Mouse (Mus musculus) adrenal gland, adult 8-10 months (tissue): ENCODE measurements around the gene Hagh. TPM values are rescaled to one million over a fixed set of nuclear protein-coding genes. Genes with fewer than 3 reads are reported as not detected.
A peak's percentile ranks its signal among the peaks of the same experiment; 100 is the strongest.

Source experiments
- DNase-seq: peaks from one replicate; pipeline ENCODE4 v3.0.0; 2022
- total RNA-seq, 4 experiments: library from RNA; stranded (reverse); gene quantifications; 2 replicates each; pipeline ENCODE4 v1.2.4; 2022

Hagh gene
- total RNA-seq, 4 experiments from 2014 or later: 81.9 to 99.1 (median 92.7) TPM

DNA sequence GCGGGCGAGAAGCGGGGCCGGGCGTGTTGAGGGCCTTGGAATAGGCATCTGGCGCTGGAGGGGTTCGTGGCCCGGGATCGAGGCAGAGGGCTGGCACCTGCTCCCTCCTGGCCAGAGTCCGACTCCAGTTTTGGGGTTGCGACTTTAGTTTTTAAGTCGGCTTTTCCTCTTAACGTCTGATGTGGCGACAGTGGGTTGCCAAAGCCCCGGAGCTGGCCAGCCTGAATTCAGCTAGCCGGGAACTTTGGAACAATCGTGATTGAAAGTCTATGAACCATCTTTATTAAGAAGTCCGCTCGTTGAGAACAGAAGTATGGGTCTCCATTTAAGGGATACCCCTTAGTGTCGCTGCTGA, 10.8 kb downstream of the Hagh start:
- no peak for DNase-seq

DNA sequence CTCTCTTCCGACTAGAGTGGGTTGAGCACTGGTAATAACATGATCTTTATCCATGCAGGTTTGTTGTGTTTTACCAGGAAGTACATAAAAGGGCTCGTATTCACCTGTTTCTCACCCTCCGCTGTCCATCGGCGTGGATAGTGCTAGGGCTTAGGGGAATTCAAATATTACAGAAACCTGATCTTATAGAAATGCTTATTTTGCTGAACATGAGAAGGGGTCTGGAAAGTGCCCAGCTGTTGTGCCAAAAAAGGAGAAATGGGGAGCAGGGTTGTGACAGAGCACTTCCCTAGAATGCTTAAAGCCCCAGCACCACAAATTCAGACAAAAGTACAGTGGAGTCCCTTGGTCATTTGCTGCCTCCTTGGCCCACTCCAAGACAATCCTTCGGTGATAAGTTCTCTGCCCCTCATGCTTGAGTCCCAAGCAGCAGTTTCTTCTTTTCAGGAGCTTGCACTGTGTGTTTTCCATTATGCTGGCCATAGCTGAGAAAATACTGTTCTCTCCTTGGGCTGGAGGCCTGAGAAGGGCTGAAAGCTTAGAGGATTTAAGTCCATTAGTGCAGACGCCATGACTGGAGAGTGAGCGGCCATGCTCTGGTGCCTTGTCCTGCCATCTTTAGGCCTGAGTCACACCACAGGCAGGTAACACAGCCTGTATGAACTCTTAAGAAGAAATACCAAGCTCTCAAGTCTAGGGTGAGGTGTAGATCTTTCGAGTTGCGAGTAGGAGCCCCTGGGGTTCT, 11.6 kb downstream of the Hagh start:
- no peak for DNase-seq

DNA sequence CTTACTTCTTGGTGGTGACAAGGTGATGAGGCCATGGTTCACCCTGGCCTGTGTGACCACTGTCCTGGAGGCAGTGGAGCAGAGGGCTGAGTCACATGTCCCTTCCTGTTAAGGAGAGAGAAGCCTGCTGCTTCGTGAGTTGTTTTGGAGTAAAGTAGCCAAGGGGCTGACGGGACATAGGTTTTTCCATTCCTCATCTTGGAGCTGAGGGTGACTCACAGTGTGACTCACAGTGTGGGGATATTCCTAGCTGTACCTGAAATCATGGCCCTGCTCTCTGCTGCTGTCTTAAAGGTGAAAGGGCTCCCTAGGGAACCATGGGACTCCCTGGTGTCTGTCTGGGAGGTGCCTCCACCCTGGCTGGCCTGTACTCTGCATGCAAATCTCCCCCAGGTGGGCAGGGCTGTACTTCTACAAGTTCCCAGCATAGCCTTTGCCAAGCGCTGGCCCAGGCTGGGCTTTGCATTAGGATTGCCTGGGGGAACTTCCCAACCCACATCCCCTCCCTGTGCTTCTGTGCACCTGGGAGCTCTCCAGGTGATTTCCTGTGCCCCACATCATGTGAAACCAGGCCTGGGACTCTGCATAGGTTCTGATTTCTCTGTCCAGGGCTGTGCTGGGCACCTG, 16.0 kb downstream of the Hagh start:
- DNase-seq: no peak

DNA sequence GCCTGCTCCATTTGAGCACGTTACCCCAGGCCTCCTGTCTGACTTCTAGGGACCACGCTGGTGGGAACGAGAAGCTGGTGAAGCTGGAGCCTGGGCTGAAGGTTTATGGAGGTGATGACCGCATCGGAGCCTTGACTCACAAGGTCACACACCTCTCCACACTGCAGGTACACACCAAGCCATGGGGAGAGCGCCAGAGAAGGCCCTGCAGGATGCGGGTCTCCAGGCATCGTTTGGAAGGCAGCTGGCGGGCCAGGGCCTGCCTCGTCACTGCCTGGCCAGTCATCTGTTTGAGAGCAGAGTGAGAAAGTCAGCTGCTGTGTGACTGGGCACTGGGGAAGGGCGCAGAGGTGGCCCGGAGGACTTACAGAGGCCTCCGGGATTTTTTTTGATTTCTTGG, 16.6 kb downstream of the Hagh start:
- DNase-seq: no peak

DNA sequence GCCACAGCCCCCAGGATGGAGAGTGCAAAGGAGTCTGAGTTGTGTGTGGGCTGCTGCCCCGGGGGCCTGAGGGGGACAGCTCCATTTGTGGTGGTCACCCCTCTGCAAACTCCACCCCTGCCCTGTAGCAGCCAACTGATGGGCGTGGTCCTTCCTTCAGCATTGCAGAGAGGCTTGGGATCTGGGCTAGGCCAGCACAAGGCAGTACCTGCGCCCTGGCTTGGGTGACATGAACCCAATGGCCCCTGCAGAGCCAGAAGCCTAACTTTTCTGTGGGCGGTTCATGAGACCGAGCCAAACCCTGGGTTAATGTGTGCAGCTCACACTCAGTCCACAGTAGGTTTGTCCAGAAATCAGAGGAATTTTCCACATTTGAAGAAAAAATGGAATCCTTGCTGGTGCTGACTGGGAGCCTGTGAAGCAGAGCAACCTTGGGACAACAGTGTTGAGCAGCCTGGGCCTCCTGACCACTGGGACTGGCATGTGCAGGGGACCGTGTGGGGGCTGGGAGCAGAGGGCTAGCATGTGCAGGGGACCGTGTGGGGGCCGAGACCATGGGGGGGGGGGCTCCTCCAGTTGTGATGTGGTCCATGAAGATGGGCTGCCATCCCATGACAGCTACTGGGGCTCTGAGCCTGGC, 18.0 kb downstream of the Hagh start:
- DNase-seq: no peak

DNA sequence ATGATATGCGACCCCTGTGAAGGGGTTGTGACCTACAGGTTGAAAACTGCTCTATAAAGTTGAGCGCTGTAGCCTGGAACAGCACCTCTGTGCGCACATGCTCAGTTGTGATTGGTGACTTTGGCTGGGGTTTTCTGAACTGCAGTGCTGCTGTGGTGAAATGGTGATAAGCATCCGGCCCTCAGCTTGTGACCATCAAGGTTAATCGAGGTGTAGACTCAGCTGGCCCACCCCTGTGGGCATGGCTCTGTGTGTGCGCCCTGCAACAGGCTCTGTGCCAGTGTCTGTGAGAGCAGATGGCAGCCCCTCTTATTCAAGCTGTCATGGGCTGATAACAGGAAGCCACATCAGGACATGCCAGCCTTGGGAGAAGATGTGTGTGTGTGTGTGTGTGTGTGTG, 19.0 kb downstream of the Hagh start:
- DNase-seq: no peak

DNA sequence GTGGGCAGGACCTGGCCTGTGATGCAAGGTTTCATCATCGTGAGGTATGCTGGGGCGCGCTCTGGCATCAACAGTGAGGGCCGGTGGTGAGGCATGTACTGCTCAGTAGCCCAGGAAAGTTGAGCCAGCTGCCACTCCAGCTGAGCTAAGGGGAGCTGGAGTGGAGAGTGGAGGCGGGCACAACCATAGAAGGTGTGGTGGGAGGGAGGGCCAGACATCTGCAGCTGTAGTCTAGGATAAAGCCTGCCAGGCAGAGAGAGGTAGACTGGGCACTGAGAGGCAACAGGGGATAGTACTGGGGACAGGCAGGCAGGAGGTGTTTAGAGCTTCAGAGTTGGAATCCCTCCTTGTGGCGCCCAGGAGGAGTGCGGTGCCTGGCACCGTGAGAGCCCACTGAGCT, 20.1 kb downstream of the Hagh start:
- DNase-seq: no peak

DNA sequence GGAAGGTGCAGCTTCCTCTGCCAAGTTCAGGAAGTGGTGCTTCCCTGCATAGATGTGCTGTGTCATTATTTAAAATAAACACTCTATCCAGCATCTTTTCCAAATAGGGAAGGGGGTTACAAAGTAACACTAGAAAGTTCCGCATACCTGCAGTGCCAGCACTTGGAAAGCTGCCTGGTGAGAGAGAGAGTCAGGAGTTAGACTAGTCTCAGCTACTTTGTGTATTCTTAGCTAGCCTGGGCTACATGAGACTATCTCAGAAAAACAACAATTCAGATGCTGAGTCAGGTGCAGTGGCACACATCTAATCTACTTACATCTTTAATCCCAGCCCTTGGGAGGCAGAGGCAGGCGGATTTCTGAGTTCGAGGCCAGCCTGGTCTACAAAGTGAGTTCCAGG, 21.8 kb downstream of the Hagh start:
- DNase-seq: no peak

DNA sequence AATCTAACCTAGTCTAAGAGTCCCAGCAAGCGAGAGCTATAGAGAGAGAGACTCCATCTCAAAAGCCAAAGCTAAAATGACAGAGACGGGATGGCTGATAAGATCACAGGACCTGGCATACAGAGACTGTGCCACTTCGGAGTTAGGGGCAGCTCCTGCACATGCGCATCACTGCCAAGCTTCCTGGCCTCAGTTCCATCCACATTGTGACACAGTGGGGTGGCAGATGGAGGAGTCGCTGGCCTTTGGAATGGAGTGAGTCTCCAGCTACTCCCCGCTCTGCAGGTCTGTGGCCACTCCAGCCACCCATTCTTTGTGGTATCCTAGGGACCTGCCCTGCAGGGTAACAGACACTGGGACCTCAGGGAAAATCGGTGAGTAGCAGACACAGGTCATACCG, 25.8 kb downstream of the Hagh start, which contains the start of gene Igfals:
Igfals (plus strand) TSS at position 222 of the 400 bp plus-strand sequence.
- no peak for DNase-seq

DNA sequence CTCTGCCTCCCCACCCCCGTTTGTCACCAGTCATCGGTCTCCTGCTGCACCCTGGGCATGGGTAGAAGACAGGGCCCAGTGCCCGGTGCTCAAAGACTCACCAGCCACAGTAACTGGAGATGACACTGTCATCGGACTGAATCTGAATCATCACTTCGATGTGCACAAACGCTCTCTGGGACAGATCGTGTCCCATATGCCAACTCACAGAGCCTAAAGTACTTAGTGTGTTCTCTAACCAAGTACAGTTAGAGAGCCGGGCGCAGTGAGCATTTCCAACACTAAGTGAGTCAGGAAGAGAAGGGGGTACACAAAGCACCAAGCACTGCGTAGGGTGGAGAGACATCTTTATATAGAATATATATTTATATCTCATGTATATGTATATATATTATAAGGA, 28.0 kb downstream of the Hagh start:
- no peak for DNase-seq

DNA sequence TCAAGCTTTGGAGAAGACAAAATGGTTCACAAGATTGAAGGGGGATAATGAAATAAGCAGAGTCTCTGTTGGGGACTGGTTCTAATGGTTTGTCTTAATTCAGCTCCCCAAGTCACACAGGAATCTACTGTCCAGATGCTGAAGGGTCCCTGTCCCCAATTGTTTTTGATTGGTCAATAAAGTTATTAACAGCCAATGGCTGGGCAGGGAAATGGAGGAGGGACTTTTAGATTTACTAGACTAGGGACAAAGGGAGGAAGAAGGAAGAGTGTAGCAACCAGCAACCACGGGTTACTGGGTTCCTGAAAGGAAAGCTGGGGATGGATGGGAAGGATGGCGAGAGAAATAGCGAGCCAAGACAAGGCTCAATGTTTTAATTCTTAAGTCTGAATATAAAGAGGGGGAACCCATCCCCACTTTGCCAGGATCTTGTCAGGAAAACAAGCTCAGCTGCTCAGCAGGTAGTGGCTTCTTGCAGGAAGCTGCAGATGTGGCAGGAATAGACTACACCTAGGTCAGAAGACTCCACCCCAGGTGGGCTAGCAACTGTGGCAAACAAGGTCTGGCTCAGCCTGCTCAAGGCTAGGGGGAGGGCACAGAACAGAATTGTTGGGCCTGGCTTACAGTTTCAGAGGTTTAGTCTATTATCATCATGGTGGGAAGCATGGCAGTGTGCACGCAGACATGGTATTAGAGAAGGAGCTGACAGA, 33.9 kb downstream of the Hagh start:
- no peak for DNase-seq

DNA sequence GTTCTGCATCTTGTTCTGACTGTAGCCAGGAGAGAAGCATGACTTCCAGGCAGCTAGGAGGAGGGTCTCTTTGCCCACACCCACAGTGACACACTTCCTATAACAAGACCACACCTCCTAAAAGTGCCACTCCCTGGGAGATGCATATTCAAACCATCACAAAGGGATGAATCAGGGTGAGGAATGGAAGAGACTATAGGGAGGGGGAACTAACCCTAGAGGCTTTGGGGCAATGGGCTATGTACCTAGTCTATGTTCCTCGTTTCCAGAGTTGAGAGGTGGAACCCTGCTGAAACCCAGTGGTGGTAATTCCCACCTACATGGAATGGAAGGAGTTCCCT, 34.4 kb downstream of the Hagh start:
- DNase-seq: no peak

DNA sequence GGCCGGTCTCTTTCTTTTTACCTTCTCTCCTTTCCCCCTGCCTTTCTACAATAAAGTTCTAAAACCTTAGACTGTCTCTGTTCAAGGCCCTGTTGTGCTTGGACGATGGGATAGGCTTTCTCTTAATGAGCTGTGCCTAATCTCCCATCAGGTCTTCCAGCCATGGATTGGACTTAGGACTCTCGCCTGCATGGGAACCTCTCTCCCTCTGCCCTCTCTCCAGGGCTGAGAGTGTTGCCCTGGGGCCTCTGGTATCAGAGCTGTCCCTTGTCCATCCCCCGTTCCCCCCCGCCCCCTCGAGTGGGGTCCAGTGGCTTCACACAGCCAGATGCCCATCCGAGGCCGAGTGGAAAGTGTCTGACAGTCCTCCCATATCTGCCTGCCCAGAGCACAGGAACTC, 35.0 kb downstream of the Hagh start:
- DNase-seq: no peak

DNA sequence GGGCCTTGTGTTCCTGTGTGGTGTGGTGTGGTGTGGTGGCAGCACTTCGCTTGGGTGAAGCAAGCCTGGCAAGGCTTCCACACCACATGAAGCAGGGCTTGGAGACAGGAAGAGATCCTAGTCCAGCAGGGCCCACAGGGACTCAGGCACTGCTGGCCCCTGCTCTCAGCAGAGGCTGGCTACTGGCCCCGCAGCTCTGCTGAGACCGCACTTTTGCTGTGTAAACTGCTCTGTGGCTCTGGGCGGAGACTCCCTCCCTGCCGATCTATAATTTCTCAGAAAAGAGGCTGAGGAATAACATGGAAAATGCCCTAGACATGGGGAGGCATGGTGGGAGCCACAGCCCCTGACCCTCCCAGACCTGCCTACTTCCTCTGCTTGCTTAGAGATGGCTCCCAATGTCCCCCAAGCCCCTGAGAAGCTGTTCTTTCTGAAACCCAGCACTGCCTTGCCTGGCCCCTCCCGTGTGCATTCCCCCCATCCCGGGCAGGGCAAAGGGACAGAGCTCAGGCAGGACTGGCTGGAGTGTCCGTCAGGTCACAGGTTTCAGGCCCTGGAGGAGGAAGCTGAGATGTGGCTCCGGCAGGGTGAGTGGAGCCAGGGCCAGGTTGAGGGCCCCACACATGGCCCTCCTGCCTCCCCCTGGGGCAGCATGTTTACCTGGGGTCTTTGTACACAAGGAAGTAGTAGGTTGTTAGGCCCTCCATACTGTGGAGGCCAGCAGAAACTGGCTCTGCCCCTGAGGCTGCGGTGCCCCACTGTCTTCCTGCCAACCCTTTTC, 37.6 kb downstream of the Hagh start:
- DNase-seq: no peak

DNA sequence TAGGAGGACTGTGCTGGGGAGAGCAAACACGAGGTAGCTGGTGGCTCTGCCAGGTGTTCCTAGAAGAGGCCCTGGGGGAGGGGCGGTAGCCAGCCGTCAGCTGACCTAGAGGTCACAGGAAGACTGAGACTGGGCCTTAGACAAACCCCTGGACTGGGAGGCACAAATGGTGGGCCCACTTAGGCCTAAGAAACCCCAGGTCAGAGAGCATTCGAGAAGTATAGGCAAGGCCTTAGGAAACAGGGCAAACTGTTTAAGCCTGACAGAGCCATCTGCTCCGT, 38.1 kb downstream of the Hagh start:
- DNase-seq: peak; percentile 26

DNA sequence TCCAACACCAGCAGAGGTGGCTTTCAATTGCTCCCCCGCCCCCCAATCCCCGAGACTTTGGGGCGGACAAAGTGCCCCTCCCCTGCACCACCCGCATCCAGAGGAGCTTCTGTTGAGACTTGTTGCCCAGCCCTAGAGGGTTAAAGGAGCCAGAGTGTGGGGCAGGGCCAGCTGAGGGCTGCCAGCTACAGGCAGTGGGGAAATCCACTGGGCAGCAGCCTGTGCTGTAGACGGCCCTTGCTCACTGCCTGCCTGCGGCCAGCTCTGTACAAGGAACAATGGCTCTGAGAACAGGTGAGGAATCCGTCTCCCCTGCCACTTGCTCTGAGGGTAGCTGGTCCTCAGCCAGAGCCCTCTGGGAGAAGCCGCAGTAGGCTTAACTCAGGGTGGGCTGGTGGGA, 38.6 kb downstream of the Hagh start:
- DNase-seq: no peak

DNA sequence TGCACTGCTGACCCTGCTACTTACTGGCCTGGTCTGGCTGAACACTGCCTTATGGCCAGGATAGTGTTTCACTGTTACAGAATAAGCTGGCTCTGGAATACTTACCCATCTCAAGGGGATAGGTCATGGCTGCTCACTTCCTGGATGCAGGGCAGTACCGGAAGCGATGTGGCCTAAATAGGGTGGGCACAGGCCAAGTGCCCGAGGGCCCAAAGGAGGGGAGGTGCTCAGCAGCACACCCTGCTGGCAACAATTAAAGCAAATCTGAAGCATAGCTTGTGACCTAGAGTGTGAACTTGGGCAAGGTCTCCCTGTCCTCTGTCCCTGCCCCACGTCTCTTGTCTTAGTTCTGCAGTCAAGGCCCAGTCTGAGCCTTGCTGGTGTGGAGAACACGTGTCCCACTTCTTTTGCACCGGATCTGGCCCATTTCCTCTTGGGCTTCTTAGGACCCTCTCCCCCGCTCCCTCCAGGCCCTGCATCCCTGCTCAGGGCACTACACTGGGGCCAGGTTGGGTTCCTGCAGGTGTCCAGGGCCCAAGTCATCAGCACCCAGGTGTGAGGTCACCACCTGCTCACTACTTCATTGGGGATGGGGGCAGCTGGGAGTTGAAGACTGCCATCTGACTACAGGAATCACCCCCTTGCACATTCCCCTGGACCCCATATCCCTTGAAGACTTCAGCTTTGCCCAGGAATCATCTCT, 41.9 kb downstream of the Hagh start:
- no peak for DNase-seq

DNA sequence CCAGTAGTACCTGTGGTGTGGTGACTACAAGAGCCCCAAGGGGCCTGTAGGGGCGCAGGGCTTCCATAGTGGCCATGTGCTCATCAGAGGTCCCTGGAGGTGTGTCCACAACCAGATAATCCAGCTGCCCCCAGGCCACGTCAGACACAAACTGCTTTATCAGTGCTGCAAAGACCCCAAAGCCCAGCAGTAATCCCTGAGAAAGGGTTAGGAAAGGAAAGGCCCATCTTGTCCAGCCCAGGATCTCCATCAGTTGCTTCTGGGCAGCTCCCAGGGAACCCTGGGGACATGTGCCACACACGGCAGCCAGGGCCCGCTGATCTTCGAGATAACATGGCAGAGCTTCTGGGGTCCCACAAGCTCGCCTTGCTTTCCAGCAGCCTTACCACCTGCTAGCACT, 44.4 kb downstream of the Hagh start:
- DNase-seq: no peak

DNA sequence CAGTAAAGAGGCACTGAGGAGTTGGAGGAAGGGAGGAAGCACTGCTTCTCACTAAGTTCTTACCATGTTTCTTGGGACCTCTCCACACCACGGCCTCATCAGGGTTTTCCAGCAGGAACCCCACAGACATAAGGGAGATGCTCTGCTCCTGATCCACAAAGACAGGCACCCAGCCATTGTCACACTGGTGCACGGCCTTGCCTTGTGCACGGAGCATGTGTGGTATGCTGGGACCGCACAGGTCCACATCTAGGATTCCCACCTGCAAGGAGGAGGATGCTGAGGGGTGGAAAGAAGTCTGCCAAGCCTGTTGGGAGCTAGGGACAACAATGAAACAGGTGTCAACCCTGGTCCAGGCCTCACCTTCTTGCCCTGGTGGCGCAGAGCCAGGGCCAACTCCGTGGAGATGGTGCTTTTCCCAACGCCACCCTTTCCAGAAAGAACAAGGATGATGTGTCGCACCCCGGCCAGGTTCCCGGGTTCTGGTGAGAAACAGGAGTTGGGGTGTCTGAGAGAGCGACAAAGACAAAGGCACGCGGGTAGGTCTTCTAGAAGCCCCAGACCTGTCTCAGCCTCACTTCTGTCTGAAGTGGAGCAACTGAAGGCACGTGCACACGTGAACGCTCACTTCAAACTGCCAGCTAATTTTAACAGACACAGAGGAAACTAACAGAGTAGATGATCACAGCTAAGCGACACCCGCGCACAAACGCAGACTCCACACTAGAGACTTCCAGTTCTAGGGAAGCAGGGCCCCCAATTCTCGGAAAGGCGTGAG, 45.6 kb downstream of the Hagh start:
- DNase-seq: no peak

DNA sequence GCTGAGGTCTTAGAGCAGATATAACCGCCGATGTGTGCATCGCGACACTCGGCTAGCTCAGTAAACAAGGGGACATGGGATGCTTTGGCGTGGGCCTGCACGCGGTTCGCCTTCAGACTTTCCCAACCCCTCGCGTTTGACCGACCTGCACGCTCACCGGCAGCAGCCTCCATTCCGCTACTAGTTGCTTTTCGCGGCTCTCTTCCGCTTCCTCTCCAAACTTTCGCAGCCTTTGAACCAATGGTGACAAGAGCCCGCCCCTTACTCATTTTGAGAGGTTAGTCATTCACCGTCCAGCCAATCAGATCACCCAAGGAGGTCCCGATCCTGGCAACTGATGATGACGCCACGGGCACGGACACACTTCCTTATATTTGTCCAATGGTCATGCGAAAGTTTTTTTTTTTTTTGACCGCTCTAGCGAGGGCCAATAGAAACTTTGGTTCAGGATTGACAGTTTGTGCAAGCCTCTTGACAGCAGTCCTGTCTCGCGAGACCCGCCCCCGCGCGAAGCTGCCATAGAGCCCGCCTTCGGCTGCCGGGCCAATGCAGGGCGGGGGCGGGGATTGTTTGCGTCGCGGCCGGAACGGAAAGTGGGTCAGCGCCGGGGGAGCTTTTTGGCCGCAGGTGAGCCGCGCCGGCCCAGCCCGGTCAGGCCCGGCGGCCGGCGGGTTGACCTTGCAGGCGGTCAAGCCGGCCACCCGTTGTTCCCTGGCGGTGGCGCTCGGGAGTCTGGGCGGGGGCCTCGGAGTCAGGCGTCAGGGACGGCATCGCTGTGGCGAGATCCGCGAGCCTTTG, 46.4 kb downstream of the Hagh start, which contains the start of the genes Nubp2 and Spsb3:
Nubp2 (minus strand) TSS at position 216 of the 798 bp plus-strand sequence.
Spsb3 (plus strand) TSS at position 510 of the 798 bp plus-strand sequence.
- peak; percentile 99 for DNase-seq

DNA sequence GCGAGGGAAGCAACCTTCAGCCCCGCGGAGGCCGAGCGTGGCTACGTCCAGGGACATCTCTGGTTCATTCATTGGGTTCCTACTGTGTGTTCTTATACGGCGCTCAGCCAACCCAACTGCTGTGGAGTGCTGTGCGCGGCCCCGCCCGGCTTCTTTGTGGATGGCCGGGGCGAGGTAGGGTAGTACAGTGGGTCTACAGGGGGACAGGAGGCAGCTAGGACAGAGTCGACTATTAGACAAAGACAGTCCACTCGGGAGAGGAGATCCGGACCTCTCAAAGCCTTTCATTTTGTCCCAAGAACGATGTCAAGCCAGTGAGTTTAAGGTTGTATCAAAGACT, 47.0 kb downstream of the Hagh start:
- no peak for DNase-seq
